Comparison of ENCODE assay signal across 8 mouse cellular contexts in genomic region chrX:169319066-169319760, GRCm38 (mm10). TPM values are rescaled to one million over a fixed set of nuclear protein-coding genes. Genes with fewer than 3 reads are reported as not detected.
DNase-seq lines count a peak whose midpoint lies in the region; ATAC-seq lines count a peak whose summit lies in the region.

No protein-coding gene starts in this region.

- H3K4me3 ChIP-seq in kidney, embryonic 15.5 days (replicated peaks) = peak overlapping the region; percentile 63
- H3K4me3 ChIP-seq in megakaryocyte, embryonic 14.5 days (replicated peaks) = peak overlapping the region; percentile 96

- peak overlapping the region; percentile 55 for H3K4me2 ChIP-seq in kidney, embryonic 15.5 days

- H3K9me3 ChIP-seq in kidney, embryonic 15.5 days (replicated peaks) = no peaks in the 10 kb centered on the region
- H3K9me3 ChIP-seq in megakaryocyte, embryonic 14.5 days = peaks cover 7% of the 10 kb centered on the region

- DNase-seq in kidney, postnatal 25 days = no peak
- DNase-seq in Muller cell, postnatal 12 days (ENCODE audit: inconsistent ontology term) = peak; percentile 58
- no peak for DNase-seq in cerebellum, postnatal 4 days (ENCODE audit: low spot score in 2 of 2)
- DNase-seq in frontal cortex, postnatal 25 days (ENCODE audit: low spot score in 2 of 2) = no peak

- 0 out of 2 replicates have a peak, but pooled peaks cover 3% of the 10 kb centered on the region for H3K27me3 ChIP-seq in kidney, embryonic 15.5 days
- no peaks in the 10 kb centered on the region for H3K27me3 ChIP-seq in megakaryocyte, embryonic 14.5 days (replicated peaks)

- WGBS in kidney, embryonic 15.5 days = 51% methylated on average over 12 of the region's 12 CpGs

- peak overlapping the region; percentile 65 for H3K9ac ChIP-seq in kidney, embryonic 15.5 days

- no peaks in the 10 kb centered on the region for H3K4me1 ChIP-seq in kidney, embryonic 15.5 days
- peaks cover 20% of the 10 kb centered on the region for H3K4me1 ChIP-seq in megakaryocyte, embryonic 14.5 days

- peaks cover 10% of the 10 kb centered on the region for H3K36me3 ChIP-seq in kidney, embryonic 15.5 days
- H3K36me3 ChIP-seq in megakaryocyte, embryonic 14.5 days (replicated peaks; ENCODE audit: low read length) = peaks cover 31% of the 10 kb centered on the region

- no peak overlapping the region; the same call in 1 of the 2 replicates for H3K27ac ChIP-seq in kidney, embryonic 15.5 days

- ATAC-seq in kidney, embryonic 15.5 days (replicated peaks; ENCODE audit: low FRiP score) = no peak
- ATAC-seq in hematopoietic stem cell, adult 5-6 weeks (replicated peaks in 1 of 2; ENCODE audit: insufficient read depth in 1 of 2, low FRiP score in 2 of 2, low TSS enrichment in 1 of 2, low read depth in 1 of 2, poor library complexity in 2 of 2, severe bottlenecking in 2 of 2) = peak; percentile 12 to 16; a peak in 1 of 4 replicates
- no peak for ATAC-seq in erythroid progenitor cell, adult 5-6 weeks (replicated peaks; ENCODE audit: low FRiP score, poor library complexity, severe bottlenecking)

RNA-seq across cellular contexts. Expression of gene Hccs, which starts 1.0 kb away (rescaled TPM):
- 32.3 and 33.0 TPM in 2 replicates for polyA plus RNA-seq in kidney, embryonic 15.5 days (2015; fragmentation: Nextera tagmentation; extraction: Ambion mirVana)
- total RNA-seq in hematopoietic stem cell, adult 5-6 weeks (2017) = 31.9 and 34.8 TPM in 2 replicates
- polyA plus RNA-seq in megakaryocyte, embryonic 14.5 days (2012; ENCODE audit: insufficient read depth, low replicate concordance) = 4.0 and 6.6 TPM in 2 replicates
- 7.2 and 12.2 TPM in 2 replicates for total RNA-seq in erythroid progenitor cell, adult 5-6 weeks (2015; ENCODE audit: low replicate concordance)
- 7.7 and 9.8 TPM in 2 replicates for total RNA-seq in erythroid progenitor cell, adult 5-6 weeks (2017; ENCODE audit: low replicate concordance)

Comparison
In these comparisons a context has a peak if more than half of its experiments do, and no peak if none do; other contexts are left out.
1. ATAC-seq: peak in hematopoietic stem cell, adult 5-6 weeks (2 of 2); none in kidney, embryonic 15.5 days (single experiment) and erythroid progenitor cell, adult 5-6 weeks (single experiment).